Mouse (Mus musculus) splenic B cell, adult 2 months (primary cell): ENCODE measurements around the gene Mroh7.
"Not testable (repeated sequence)": the region's sequence is repeated elsewhere in the genome, so short reads cannot be mapped to it uniquely, and the experiment has no call there.

Source experiments
- DNase-seq: peaks from one replicate; pipeline ENCODE4 v3.0.0-alpha.2; 2011; ENCODE audit warnings: low read depth, low spot score
- H3K27me3 ChIP-seq: 2 replicates; pipeline ENCODE4 v1.6.1; 2012; ENCODE audit warnings: mild to moderate bottlenecking, low read length, moderate library complexity, mixed read lengths; ENCODE audit not compliant: control insufficient read depth, poor library complexity, insufficient read depth, severe bottlenecking
- H3K36me3 ChIP-seq: 2 replicates; pipeline ENCODE4 v1.6.1; 2012; ENCODE audit warnings: mild to moderate bottlenecking, low read length, moderate library complexity, mixed read lengths; ENCODE audit not compliant: control insufficient read depth, poor library complexity, insufficient read depth, severe bottlenecking

Mroh7 gene

GRCm38 (mm10) chr4:106730814-106731213, at the start of gene Mroh7:
TSS of gene Mroh7 (minus strand) at chr4:106730925.
- DNase-seq, result no peak
- Histone ChIP-seq H3K27me3 (no peaks in the 10 kb centered on the region; the same call in 1 of the 2 replicates), H3K36me3 (no peaks in the 10 kb centered on the region)

- Histone ChIP-seq H3K36me3 (no peaks in the 10 kb centered on the region), H3K27me3 (no peaks in the 10 kb centered on the region)
- DNase-seq, result no peak
Observed at GRCm38 (mm10) chr4:106780045-106780444, 49.3 kb upstream of the Mroh7 start.

GRCm38 (mm10) chr4:106778116-106778788, 47.5 kb upstream of the Mroh7 start:
- Histone ChIP-seq H3K27me3 (no peaks in the 10 kb centered on the region), H3K36me3 (no peaks in the 10 kb centered on the region)
- no peak for DNase-seq

- DNase-seq, result no peak
- Histone ChIP-seq H3K27me3 (no peaks in the 10 kb centered on the region), H3K36me3 (no peaks in the 10 kb centered on the region)
Observed at GRCm38 (mm10) chr4:106776998-106777397, 46.3 kb upstream of the Mroh7 start.

GRCm38 (mm10) chr4:106775767-106776166, 45.0 kb upstream of the Mroh7 start:
- DNase-seq, result peak; percentile 4
- not testable (repeated sequence) for H3K36me3 ChIP-seq, H3K27me3 ChIP-seq

- H3K36me3 ChIP-seq, result no peaks in the 10 kb centered on the region
- H3K27me3 ChIP-seq, result no peaks in the 10 kb centered on the region
- DNase-seq, result no peak
Observed at GRCm38 (mm10) chr4:106772558-106772957, 41.8 kb upstream of the Mroh7 start.

GRCm38 (mm10) chr4:106769306-106769705, 38.6 kb upstream of the Mroh7 start:
- no peak for DNase-seq
- Histone ChIP-seq H3K27me3 (no peaks in the 10 kb centered on the region), H3K36me3 (no peaks in the 10 kb centered on the region)

GRCm38 (mm10) chr4:106764166-106764565, 33.4 kb upstream of the Mroh7 start:
- H3K36me3 ChIP-seq, result no peaks in the 10 kb centered on the region
- no peak for DNase-seq

GRCm38 (mm10) chr4:106751726-106752125, 21.0 kb upstream of the Mroh7 start:
- no peak for DNase-seq
- no peaks in the 10 kb centered on the region for H3K27me3 ChIP-seq
- no peaks in the 10 kb centered on the region for H3K36me3 ChIP-seq

More at GRCm38 (mm10) chr4:106764166-106764565, 33.4 kb upstream of the Mroh7 start:
- H3K27me3 ChIP-seq, result no peaks in the 10 kb centered on the region

GRCm38 (mm10) chr4:106749699-106750098, 19.0 kb upstream of the Mroh7 start:
- peak; percentile 20 for DNase-seq
- Histone ChIP-seq H3K27me3 (no peaks in the 10 kb centered on the region), H3K36me3 (no peaks in the 10 kb centered on the region)

- DNase-seq, result no peak
- no peaks in the 10 kb centered on the region for H3K27me3 ChIP-seq
- no peaks in the 10 kb centered on the region for H3K36me3 ChIP-seq
Observed at GRCm38 (mm10) chr4:106747001-106747580, 16.4 kb upstream of the Mroh7 start.

GRCm38 (mm10) chr4:106745862-106746261, 15.1 kb upstream of the Mroh7 start:
- Histone ChIP-seq H3K27me3 (no peaks in the 10 kb centered on the region), H3K36me3 (no peaks in the 10 kb centered on the region)
- DNase-seq, result no peak

- no peak for DNase-seq
- Histone ChIP-seq H3K36me3 (no peaks in the 10 kb centered on the region), H3K27me3 (no peaks in the 10 kb centered on the region)
Observed at GRCm38 (mm10) chr4:106737904-106738303, 7.2 kb upstream of the Mroh7 start.

- not testable (repeated sequence) for H3K27me3 ChIP-seq
Observed at GRCm38 (mm10) chr4:106736884-106737283, 6.2 kb upstream of the Mroh7 start.

GRCm38 (mm10) chr4:106733636-106734035, 2.9 kb upstream of the Mroh7 start, which contains the start of gene Fam151a:
TSS of gene Fam151a (plus strand) at chr4:106733889.
- no peaks in the 10 kb centered on the region for H3K36me3 ChIP-seq
- no peak for DNase-seq
- H3K27me3 ChIP-seq, result no peaks in the 10 kb centered on the region

More at GRCm38 (mm10) chr4:106736884-106737283, 6.2 kb upstream of the Mroh7 start:
- not testable (repeated sequence) for DNase-seq, H3K36me3 ChIP-seq
